Mouse (Mus musculus): Measurements from ENCODE around the gene Kdelc1. TPM values are rescaled to one million over a fixed set of nuclear protein-coding genes. Genes with fewer than 3 reads are reported as not detected.

Kdelc1 gene
- polyA plus RNA-seq, 1 experiment: 16.2 TPM

DNA sequence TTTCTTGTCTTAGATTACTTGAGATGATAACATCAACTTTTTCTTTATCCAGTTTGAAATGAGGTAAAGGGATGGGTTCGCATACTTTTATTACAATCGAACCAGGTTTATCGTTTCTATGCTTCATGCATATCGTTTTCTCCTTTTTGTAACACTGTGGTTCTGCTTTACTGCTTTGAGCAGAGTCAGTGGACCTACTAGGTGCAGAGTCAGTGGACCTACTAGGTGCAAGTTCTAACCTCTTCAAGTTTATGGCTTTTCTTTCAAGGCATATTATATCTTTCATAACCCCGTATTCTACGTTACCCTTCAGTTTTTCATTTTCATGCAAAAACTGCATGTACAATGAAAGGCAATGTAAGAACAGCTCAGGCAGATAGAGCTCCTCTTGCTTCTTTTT, 55.2 kb downstream of the Kdelc1 start:
- Histone ChIP-seq H3K27me3 (ENCODE audit: control insufficient read depth, insufficient read depth, insufficient read length) (no peaks in the 10 kb centered on the region), H3ac (ENCODE audit: control insufficient read depth, insufficient read length, low read depth) (no peak overlapping the region)

DNA sequence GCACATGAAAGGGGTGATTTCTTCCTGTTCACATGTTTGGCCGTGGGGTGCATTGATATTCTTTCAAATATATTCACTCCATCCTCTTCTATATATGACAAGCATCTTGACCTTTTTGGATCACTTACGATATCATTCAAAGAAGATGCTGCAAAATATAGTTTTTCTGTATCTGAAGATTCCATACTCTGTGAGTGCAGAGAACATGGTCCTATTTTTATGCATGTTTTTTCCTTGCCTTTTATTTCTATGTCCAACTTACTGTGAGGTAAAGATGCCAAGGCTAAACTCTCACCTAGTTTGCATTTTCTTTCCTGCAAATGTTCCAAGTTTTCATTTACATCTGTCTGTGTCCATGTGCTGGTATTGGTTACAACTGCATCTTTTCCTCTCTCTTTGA, 56.8 kb downstream of the Kdelc1 start, which contains the start of gene Gm8251:
Gene Gm8251 (minus strand): TSS at position 101 of the 400 bp plus-strand sequence.
- Histone ChIP-seq H3ac (ENCODE audit: control insufficient read depth, insufficient read length, low read depth) (no peak within 1 kb of the TSS), H3K79me2 (ENCODE audit: control insufficient read depth, insufficient read depth) (no peaks in the 10 kb centered on the region), H3K79me3 (ENCODE audit: low read depth) (no peaks in the 10 kb centered on the region), H3K27me3 (ENCODE audit: control insufficient read depth, insufficient read depth, insufficient read length) (no peaks in the 10 kb centered on the region), H3K4me3 (ENCODE audit: insufficient read depth, poor library complexity, severe bottlenecking) (no peak within 1 kb of the TSS), H3K36me3 (ENCODE audit: control insufficient read depth, insufficient read depth) (no peaks in the 10 kb centered on the region)
- TF ChIP-seq USF1 (IDR thresholded peaks at IDR 0.05; ENCODE audit: low read depth) (no peak), MAX (IDR thresholded peaks at IDR 0.05) (no peak), MYOG (IDR thresholded peaks at IDR 0.05; ENCODE audit: control insufficient read depth, extremely low read depth, insufficient read length) (no peak), FOSL1 (IDR thresholded peaks at IDR 0.05; ENCODE audit: insufficient read depth, low read length, poor library complexity, severe bottlenecking) (no peak)

More for the DNA sequence above, 55.2 kb downstream of the Kdelc1 start:
- Histone ChIP-seq H3K36me3 (ENCODE audit: control insufficient read depth, insufficient read depth) (no peaks in the 10 kb centered on the region), H3K4me3 (ENCODE audit: insufficient read depth, poor library complexity, severe bottlenecking) (no peak overlapping the region), H3K79me3 (ENCODE audit: low read depth) (no peaks in the 10 kb centered on the region), H3K79me2 (ENCODE audit: control insufficient read depth, insufficient read depth) (no peaks in the 10 kb centered on the region)
- TF ChIP-seq CEBPB (IDR thresholded peaks at IDR 0.05; ENCODE audit: low read depth): no peak
- no peak for TF ChIP-seq MYOD1 (IDR thresholded peaks at IDR 0.05; ENCODE audit: control insufficient read depth, insufficient read length, low read depth)
- TF ChIP-seq USF1 (IDR thresholded peaks at IDR 0.05; ENCODE audit: low read depth): no peak
- TF ChIP-seq FOSL1 (IDR thresholded peaks at IDR 0.05; ENCODE audit: insufficient read depth, low read length, poor library complexity, severe bottlenecking): no peak
- no peak for TF ChIP-seq MAX (IDR thresholded peaks at IDR 0.05)

DNA sequence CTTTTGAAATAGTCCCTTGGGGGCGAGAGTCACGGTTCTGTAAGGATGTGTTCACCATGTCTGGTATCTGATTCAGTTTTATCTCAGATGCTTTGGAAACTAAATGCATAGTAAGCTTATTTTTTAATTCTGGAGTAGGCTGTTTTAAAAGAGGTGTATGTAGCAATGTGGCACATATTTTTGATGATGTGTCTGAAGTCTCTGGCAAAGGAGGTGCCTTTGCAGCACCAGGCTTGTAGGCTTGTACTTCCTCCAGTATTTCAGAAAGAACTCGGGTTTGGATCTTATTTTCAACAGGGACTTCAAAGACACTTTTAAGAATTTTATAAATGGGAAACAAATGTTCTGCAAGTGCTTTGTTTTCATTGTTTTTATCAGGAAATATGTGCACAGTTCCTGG, 60.8 kb downstream of the Kdelc1 start:
- no peak overlapping the region for H3ac ChIP-seq (ENCODE audit: control insufficient read depth, insufficient read length, low read depth)
- H3K36me3 ChIP-seq (ENCODE audit: control insufficient read depth, insufficient read depth): no peaks in the 10 kb centered on the region
- no peaks in the 10 kb centered on the region for H3K79me3 ChIP-seq (ENCODE audit: low read depth)
- H3K27me3 ChIP-seq (ENCODE audit: control insufficient read depth, insufficient read depth, insufficient read length): no peaks in the 10 kb centered on the region
- no peak for TF ChIP-seq CEBPB (IDR thresholded peaks at IDR 0.05; ENCODE audit: low read depth)
- TF ChIP-seq FOSL1 (IDR thresholded peaks at IDR 0.05; ENCODE audit: insufficient read depth, low read length, poor library complexity, severe bottlenecking): no peak
- H3K79me2 ChIP-seq (ENCODE audit: control insufficient read depth, insufficient read depth): no peaks in the 10 kb centered on the region
- no peak overlapping the region for H3K4me3 ChIP-seq (ENCODE audit: insufficient read depth, poor library complexity, severe bottlenecking)

Other genes starting within 250 kb of the Kdelc1 start
- 15.8 TPM for gene Tpp2, start 185.2 kb downstream of the Kdelc1 start, polyA plus RNA-seq (2012; fragmentation: generic; extraction: Trizol)
- 0.04 TPM for gene Mettl21c, start 98.8 kb downstream of the Kdelc1 start, polyA plus RNA-seq (2012; fragmentation: generic; extraction: Trizol)
- gene Gm8251, start 56.9 kb downstream of the Kdelc1 start, polyA plus RNA-seq (2012; fragmentation: generic; extraction: Trizol): 0.02 TPM
- gene Tex30, start 16.4 kb downstream of the Kdelc1 start, polyA plus RNA-seq (2012; fragmentation: generic; extraction: Trizol): 21.9 TPM
- 9.1 TPM for gene Bivm, start 149 bp upstream of the Kdelc1 start, polyA plus RNA-seq (2012; fragmentation: generic; extraction: Trizol)
- gene Ercc5, start 28.9 kb upstream of the Kdelc1 start, polyA plus RNA-seq (2012; fragmentation: generic; extraction: Trizol): 4.4 TPM
- gene Mettl21e, start 100.2 kb upstream of the Kdelc1 start, polyA plus RNA-seq (2012; fragmentation: generic; extraction: Trizol): not detected

Data from C2C12 (cell line).